Mouse (Mus musculus) megakaryocyte, embryonic 14.5 days (primary cell): ENCODE measurements around the gene Itgam. TPM values are rescaled to one million over a fixed set of nuclear protein-coding genes. Genes with fewer than 3 reads are reported as not detected.

Experiments used
- H3K27me3 ChIP-seq: replicated peaks from 2 replicates; pipeline ENCODE3; 2012; ENCODE audit warnings: inconsistent platforms
- H3K36me3 ChIP-seq: replicated peaks from 2 replicates; pipeline ENCODE3; 2012; ENCODE audit warnings: low read length, inconsistent platforms, mixed read lengths
- H3K4me1 ChIP-seq: 2 replicates; pipeline ENCODE4 v1.6.1; 2012; ENCODE audit warnings: inconsistent platforms
- H3K4me3 ChIP-seq: replicated peaks from 2 replicates; pipeline ENCODE3; 2012; ENCODE audit warnings: moderate library complexity, mild to moderate bottlenecking, inconsistent platforms
- H3K9me3 ChIP-seq: 2 replicates; pipeline ENCODE4 v1.6.1; 2012; ENCODE audit warnings: inconsistent platforms
- FLI1 ChIP-seq: IDR thresholded peaks from 2 replicates; pipeline ENCODE4 v1.6.1; 2012; ENCODE audit warnings: low read length, inconsistent platforms, mixed read lengths
- GATA1 ChIP-seq: IDR thresholded peaks from 3 replicates; pipeline ENCODE4 v1.6.1; 2012; ENCODE audit warnings: mixed read lengths, low read length, inconsistent platforms, borderline replicate concordance
- polyA plus RNA-seq: library from polyadenylated mRNA; stranded (reverse); fragments of >175 nt; gene quantifications from 2 replicates; pipeline ENCODE4 v1.2.3, GENCODE M21; 2012; ENCODE audit warnings: low replicate concordance; ENCODE audit not compliant: insufficient read depth

Itgam gene
- polyA plus RNA-seq, 1 experiment: 6.0 TPM

- peaks cover 10% of the 10 kb centered on the region for H3K27me3 ChIP-seq
- no peaks in the 10 kb centered on the region for H3K4me1 ChIP-seq
- no peak overlapping the region for H3K4me3 ChIP-seq
- TF ChIP-seq GATA1 (no peak), FLI1 (no peak)
- H3K36me3 ChIP-seq: no peaks in the 10 kb centered on the region
- H3K9me3 ChIP-seq: no peaks in the 10 kb centered on the region
Measured at GRCm38 (mm10) chr7:128098135-128098534, 35.7 kb downstream of the Itgam start.

DNA sequence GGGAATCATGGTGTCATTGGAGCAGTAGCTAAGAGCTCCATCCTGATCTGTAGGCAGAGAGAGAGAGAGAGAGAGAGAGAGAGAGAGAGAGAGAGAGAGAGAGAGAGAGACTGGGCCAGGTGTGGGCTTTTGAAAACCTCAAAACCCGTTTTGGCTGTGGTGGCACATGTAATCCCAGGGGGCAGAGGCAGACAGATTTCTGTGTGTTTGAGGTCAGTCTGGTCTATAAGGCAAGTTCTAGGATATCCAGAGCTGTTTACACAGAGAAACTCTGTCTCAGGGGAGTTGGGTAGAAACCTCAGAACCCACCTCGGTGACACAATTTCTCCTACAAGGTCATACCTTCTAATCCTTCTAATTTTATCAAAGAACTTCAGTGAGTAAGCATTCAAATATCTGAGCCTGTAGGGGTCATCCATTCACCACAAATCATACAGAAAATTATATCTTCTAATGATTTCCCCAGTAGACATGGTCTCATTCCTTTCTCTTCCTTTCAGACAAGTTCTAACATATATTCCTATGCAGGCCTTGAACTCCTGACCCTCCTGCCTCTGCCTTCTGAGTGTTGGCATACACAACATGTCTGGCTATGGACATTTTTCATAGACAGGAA, 38.4 kb downstream of the Itgam start:
- H3K9me3 ChIP-seq: no peaks in the 10 kb centered on the region
- H3K27me3 ChIP-seq: peaks cover 12% of the 10 kb centered on the region
- TF ChIP-seq GATA1 (no peak), FLI1 (no peak)
- no peaks in the 10 kb centered on the region for H3K4me1 ChIP-seq
- H3K36me3 ChIP-seq: no peaks in the 10 kb centered on the region
- H3K4me3 ChIP-seq: no peak overlapping the region

GRCm38 (mm10) chr7:128105246-128105645, 42.8 kb downstream of the Itgam start:
- Histone ChIP-seq H3K4me1 (no peaks in the 10 kb centered on the region), H3K4me3 (no peak overlapping the region), H3K27me3 (peaks cover 14% of the 10 kb centered on the region), H3K9me3 (no peaks in the 10 kb centered on the region), H3K36me3 (no peaks in the 10 kb centered on the region)
- TF ChIP-seq FLI1 (no peak), GATA1 (no peak)

- H3K9me3 ChIP-seq: no peaks in the 10 kb centered on the region
- no peaks in the 10 kb centered on the region for H3K36me3 ChIP-seq
- TF ChIP-seq GATA1 (no peak), FLI1 (no peak)
- H3K4me3 ChIP-seq: no peak overlapping the region
- H3K27me3 ChIP-seq: peaks cover 13% of the 10 kb centered on the region
- H3K4me1 ChIP-seq: no peaks in the 10 kb centered on the region
Measured at GRCm38 (mm10) chr7:128107462-128107861, 45.0 kb downstream of the Itgam start.

- H3K9me3 ChIP-seq: no peaks in the 10 kb centered on the region
- H3K4me1 ChIP-seq: no peaks in the 10 kb centered on the region; the same call in 1 of the 2 replicates
- H3K27me3 ChIP-seq: peaks cover 23% of the 10 kb centered on the region
- no peak overlapping the region for H3K4me3 ChIP-seq
- TF ChIP-seq GATA1 (no peak), FLI1 (no peak)
- H3K36me3 ChIP-seq: no peaks in the 10 kb centered on the region
Measured at GRCm38 (mm10) chr7:128110314-128110713, 47.9 kb downstream of the Itgam start.

DNA sequence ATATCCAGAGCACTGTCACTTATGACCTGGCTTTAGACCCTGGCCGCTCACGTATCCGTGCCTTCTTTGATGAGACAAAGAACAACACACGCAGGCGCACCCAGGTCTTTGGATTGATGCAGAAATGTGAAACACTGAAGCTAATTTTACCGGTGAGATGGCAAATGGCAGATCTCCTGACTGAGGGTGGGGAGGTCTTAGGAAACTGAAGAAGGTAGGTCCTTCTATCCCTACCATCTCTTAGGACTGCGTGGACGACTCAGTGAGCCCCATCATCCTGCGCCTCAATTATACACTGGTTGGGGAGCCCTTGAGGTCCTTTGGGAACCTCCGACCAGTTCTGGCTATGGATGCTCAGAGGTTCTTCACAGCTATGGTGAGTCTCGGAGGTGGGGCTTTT, 49.7 kb downstream of the Itgam start:
- Histone ChIP-seq H3K4me1 (no peaks in the 10 kb centered on the region; the same call in 1 of the 2 replicates), H3K36me3 (no peaks in the 10 kb centered on the region)
- TF ChIP-seq FLI1 (no peak), GATA1 (no peak)

DNA sequence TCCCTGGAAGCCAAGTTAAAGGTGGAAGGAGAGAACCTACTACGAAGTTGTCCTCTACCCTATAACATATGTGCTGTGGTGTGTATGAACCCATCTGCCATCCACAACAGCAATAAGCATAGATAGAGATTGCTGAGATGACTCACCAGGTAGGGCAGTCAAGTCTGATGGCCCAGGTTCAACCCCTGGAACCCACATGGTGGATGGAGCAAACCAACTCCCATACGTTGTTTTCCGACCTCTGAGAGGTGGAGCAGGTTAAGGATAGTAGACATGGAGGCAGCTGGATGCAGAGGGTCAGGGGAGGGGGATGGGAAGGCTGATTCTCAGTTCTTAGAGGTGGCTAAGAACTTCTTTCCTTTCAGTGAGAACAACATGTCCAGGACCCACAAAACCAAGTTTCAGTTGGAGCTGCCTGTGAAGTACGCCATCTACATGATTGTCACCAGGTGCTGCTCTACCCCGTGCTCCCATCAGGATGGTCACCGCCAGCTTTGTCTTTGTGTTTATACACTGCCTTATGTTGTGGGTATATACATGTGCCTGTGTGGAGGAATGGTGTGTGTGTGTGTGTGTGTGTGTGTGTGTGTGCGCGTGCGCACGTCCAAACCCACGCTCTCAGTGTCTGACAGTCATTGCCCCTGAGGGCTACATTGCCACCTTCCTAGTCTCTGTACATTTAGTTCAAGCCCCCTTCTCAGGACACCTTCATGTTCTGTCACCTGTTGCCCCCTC, 52.1 kb downstream of the Itgam start:
- H3K36me3 ChIP-seq: no peaks in the 10 kb centered on the region
- no peaks in the 10 kb centered on the region for H3K9me3 ChIP-seq
- H3K4me3 ChIP-seq: no peak overlapping the region
- H3K27me3 ChIP-seq: peaks cover 27% of the 10 kb centered on the region
- H3K4me1 ChIP-seq: no peaks in the 10 kb centered on the region; the same call in 1 of the 2 replicates
- TF ChIP-seq FLI1: no peak
- TF ChIP-seq GATA1: no peak

More for the DNA sequence above, 49.7 kb downstream of the Itgam start:
- Histone ChIP-seq H3K9me3 (no peaks in the 10 kb centered on the region), H3K27me3 (peaks cover 30% of the 10 kb centered on the region), H3K4me3 (no peak overlapping the region)

DNA sequence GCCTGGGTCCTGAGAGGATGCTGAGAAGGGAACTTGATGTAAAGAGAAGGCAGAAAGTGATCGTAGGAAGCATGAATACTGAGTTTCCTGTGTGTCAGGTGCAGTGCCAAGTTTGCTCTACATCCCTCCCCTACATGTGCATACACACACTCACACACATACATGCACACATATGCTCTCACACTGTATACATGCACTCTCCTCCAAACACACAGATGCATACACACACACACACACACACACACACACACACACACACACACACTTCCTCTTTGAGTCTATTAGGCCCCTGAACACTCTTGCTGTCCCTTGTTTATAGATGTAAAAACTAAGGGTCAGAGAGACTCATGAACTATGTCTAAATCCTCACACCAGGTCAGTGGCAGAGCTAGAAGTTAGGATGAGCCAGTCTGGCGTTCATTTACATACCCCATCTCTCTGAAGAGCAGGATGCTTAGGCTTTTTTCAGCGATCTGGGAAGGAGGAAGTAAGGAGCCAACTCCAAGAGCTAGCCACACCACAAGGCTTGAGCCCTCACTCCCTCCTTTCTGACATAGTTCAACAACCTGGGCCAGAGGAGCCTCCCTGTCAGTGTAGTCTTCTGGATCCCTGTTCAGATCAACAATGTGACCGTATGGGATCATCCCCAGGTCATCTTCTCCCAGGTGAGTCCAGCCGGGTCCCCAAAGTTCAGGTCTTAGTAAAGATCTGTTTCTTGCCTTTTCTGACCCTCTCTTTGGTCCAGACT, 52.9 kb downstream of the Itgam start:
- Histone ChIP-seq H3K4me3 (peak overlapping the region; percentile 19), H3K4me1 (no peaks in the 10 kb centered on the region; the same call in 1 of the 2 replicates), H3K9me3 (no peaks in the 10 kb centered on the region), H3K27me3 (peaks cover 27% of the 10 kb centered on the region), H3K36me3 (no peaks in the 10 kb centered on the region)
- TF ChIP-seq FLI1 (no peak), GATA1 (no peak)

DNA sequence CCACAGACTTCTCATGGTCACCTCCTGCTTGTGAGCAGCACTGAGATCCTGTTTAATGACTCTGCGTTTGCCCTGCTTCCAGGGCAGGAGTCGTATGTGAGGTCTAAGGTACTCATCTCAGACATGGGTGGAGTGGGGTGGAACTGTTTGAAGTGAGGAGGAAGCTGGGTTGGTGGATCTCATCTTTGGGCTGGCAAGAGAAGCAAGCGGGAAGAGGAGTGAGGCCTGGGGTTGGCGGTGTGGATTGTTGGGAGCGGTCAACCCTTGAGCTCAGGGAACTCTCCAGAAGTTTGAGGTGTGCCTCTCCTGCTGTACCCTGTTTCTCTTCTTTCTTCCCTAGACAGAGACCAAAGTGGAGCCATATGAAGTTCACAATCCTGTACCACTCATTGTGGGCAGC, 54.0 kb downstream of the Itgam start:
- no peaks in the 10 kb centered on the region; the same call in 1 of the 2 replicates for H3K4me1 ChIP-seq
- H3K4me3 ChIP-seq: no peak overlapping the region
- no peaks in the 10 kb centered on the region for H3K36me3 ChIP-seq
- TF ChIP-seq FLI1 (no peak), GATA1 (no peak)
- H3K9me3 ChIP-seq: no peaks in the 10 kb centered on the region
- peaks cover 25% of the 10 kb centered on the region for H3K27me3 ChIP-seq

GRCm38 (mm10) chr7:128119726-128120490, 57.5 kb downstream of the Itgam start:
- Histone ChIP-seq H3K4me1 (peaks cover 4% of the 10 kb centered on the region), H3K27me3 (peaks cover 13% of the 10 kb centered on the region), H3K36me3 (no peaks in the 10 kb centered on the region), H3K9me3 (no peaks in the 10 kb centered on the region), H3K4me3 (no peak overlapping the region)
- no peak for TF ChIP-seq FLI1
- no peak for TF ChIP-seq GATA1
